Mouse (Mus musculus): ENCODE results near the gene Olfr1393. TPM values are rescaled to one million over a fixed set of nuclear protein-coding genes. Genes with fewer than 3 reads are reported as not detected.
"Not testable (repeated sequence)": the region's sequence is repeated elsewhere in the genome, so short reads cannot be mapped to it uniquely, and the experiment has no call there.

Gene Olfr1393
- polyA plus RNA-seq, 1 experiment, result 0.72 TPM

- TF ChIP-seq CTCF (conservative IDR thresholded peaks at IDR 0.05; ENCODE audit: insufficient read depth, insufficient read length, low read depth, low read length) (no peak), POLR2A (IDR thresholded peaks at IDR 0.05; ENCODE audit: low read depth, low read length) (no peak)
- Histone ChIP-seq H3K4me1 (ENCODE audit: control insufficient read depth, insufficient read depth, low read length) (no peaks in the 10 kb centered on the region), H3K27me3 (replicated peaks; ENCODE audit: control insufficient read depth, insufficient read depth, low read length) (no peaks in the 10 kb centered on the region), H3K36me3 (ENCODE audit: control insufficient read depth, insufficient read depth, low read length) (no peaks in the 10 kb centered on the region), H3K27ac (ENCODE audit: insufficient read depth, low read depth, low read length) (no peak overlapping the region), H3K4me3 (ENCODE audit: insufficient read depth, low read depth, low read length) (no peak overlapping the region)
- DNase-seq, result no peak
- WGBS, result 86% methylated on average over 3 of the region's 3 CpGs
Measured at GRCm38 (mm10) chr11:49292777-49293176, 14.7 kb downstream of the Olfr1393 start.

GRCm38 (mm10) chr11:49304441-49304840 lies 26.3 kb downstream of the Olfr1393 start, which contains the start of gene Olfr10:
Gene Olfr10, plus strand, starts transcription at chr11:49304741.
- Histone ChIP-seq H3K27ac (ENCODE audit: insufficient read depth, low read depth, low read length) (no peak within 1 kb of the TSS), H3K4me3 (ENCODE audit: insufficient read depth, low read depth, low read length) (no peak within 1 kb of the TSS), H3K4me1 (ENCODE audit: control insufficient read depth, insufficient read depth, low read length) (no peaks in the 10 kb centered on the region), H3K27me3 (replicated peaks; ENCODE audit: control insufficient read depth, insufficient read depth, low read length) (no peaks in the 10 kb centered on the region), H3K36me3 (ENCODE audit: control insufficient read depth, insufficient read depth, low read length) (no peaks in the 10 kb centered on the region)
- DNase-seq, result no peak
- no peak for TF ChIP-seq CTCF (conservative IDR thresholded peaks at IDR 0.05; ENCODE audit: insufficient read depth, insufficient read length, low read depth, low read length)
- TF ChIP-seq POLR2A (IDR thresholded peaks at IDR 0.05; ENCODE audit: low read depth, low read length), result no peak

- H3K4me1 ChIP-seq (ENCODE audit: control insufficient read depth, insufficient read depth, low read length); DNase-seq; H3K27ac ChIP-seq (ENCODE audit: insufficient read depth, low read depth, low read length); H3K36me3 ChIP-seq (ENCODE audit: control insufficient read depth, insufficient read depth, low read length); H3K27me3 ChIP-seq (replicated peaks; ENCODE audit: control insufficient read depth, insufficient read depth, low read length); H3K4me3 ChIP-seq (ENCODE audit: insufficient read depth, low read depth, low read length): not testable (repeated sequence)
- 78% methylated on average over 5 of the region's 5 CpGs for WGBS
Measured at GRCm38 (mm10) chr11:49308547-49308946, 30.4 kb downstream of the Olfr1393 start.

- TF ChIP-seq POLR2A (IDR thresholded peaks at IDR 0.05; ENCODE audit: low read depth, low read length) (no peak), CTCF (conservative IDR thresholded peaks at IDR 0.05; ENCODE audit: insufficient read depth, insufficient read length, low read depth, low read length) (no peak)
- 80% methylated on average over 2 of the region's 2 CpGs for WGBS
- Histone ChIP-seq H3K27ac (ENCODE audit: insufficient read depth, low read depth, low read length) (no peak within 1 kb of the TSS), H3K27me3 (replicated peaks; ENCODE audit: control insufficient read depth, insufficient read depth, low read length) (no peaks in the 10 kb centered on the region), H3K4me1 (ENCODE audit: control insufficient read depth, insufficient read depth, low read length) (no peaks in the 10 kb centered on the region), H3K36me3 (ENCODE audit: control insufficient read depth, insufficient read depth, low read length) (no peaks in the 10 kb centered on the region), H3K4me3 (ENCODE audit: insufficient read depth, low read depth, low read length) (no peak within 1 kb of the TSS)
- DNase-seq, result no peak
Measured at GRCm38 (mm10) chr11:49322442-49322841, 44.3 kb downstream of the Olfr1393 start, which contains the start of gene Olfr1391. Gene Olfr1391, plus strand, starts transcription at chr11:49322742.

- WGBS, result 78% methylated on average over 3 of the region's 3 CpGs
- Histone ChIP-seq H3K4me1 (ENCODE audit: control insufficient read depth, insufficient read depth, low read length) (no peaks in the 10 kb centered on the region), H3K27ac (ENCODE audit: insufficient read depth, low read depth, low read length) (no peak overlapping the region)
Measured at GRCm38 (mm10) chr11:49326726-49327125, 48.6 kb downstream of the Olfr1393 start.

GRCm38 (mm10) chr11:49329686-49330085 lies 51.6 kb downstream of the Olfr1393 start:
- no peak overlapping the region for H3K4me3 ChIP-seq (ENCODE audit: insufficient read depth, low read depth, low read length)
- no peak overlapping the region for H3K27ac ChIP-seq (ENCODE audit: insufficient read depth, low read depth, low read length)
- H3K36me3 ChIP-seq (ENCODE audit: control insufficient read depth, insufficient read depth, low read length), result no peaks in the 10 kb centered on the region
- DNase-seq, result no peak
- no peaks in the 10 kb centered on the region for H3K27me3 ChIP-seq (replicated peaks; ENCODE audit: control insufficient read depth, insufficient read depth, low read length)
- WGBS, result 83% methylated on average over 1 of the region's 1 CpGs
- H3K4me1 ChIP-seq (ENCODE audit: control insufficient read depth, insufficient read depth, low read length), result no peaks in the 10 kb centered on the region
- TF ChIP-seq CTCF (conservative IDR thresholded peaks at IDR 0.05; ENCODE audit: insufficient read depth, insufficient read length, low read depth, low read length) (no peak), POLR2A (IDR thresholded peaks at IDR 0.05; ENCODE audit: low read depth, low read length) (no peak)

More at GRCm38 (mm10) chr11:49326726-49327125, 48.6 kb downstream of the Olfr1393 start:
- Histone ChIP-seq H3K36me3 (ENCODE audit: control insufficient read depth, insufficient read depth, low read length) (no peaks in the 10 kb centered on the region), H3K27me3 (replicated peaks; ENCODE audit: control insufficient read depth, insufficient read depth, low read length) (no peaks in the 10 kb centered on the region), H3K4me3 (ENCODE audit: insufficient read depth, low read depth, low read length) (no peak overlapping the region)
- no peak for DNase-seq
- no peak for TF ChIP-seq CTCF (conservative IDR thresholded peaks at IDR 0.05; ENCODE audit: insufficient read depth, insufficient read length, low read depth, low read length)
- TF ChIP-seq POLR2A (IDR thresholded peaks at IDR 0.05; ENCODE audit: low read depth, low read length), result no peak

Other genes with a start within 250 kb of the Olfr1393 start
- gene 9930111J21Rik2, start 227.1 kb upstream of the Olfr1393 start, polyA plus RNA-seq (2012; rRNA removed), result 1.4 and 2.4 TPM in 2 replicates
- 12.1 and 15.1 TPM in 2 replicates for gene Tgtp2, start 214.1 kb upstream of the Olfr1393 start, polyA plus RNA-seq (2012; rRNA removed)
- gene Ifi47, start 201.7 kb upstream of the Olfr1393 start, polyA plus RNA-seq (2012; rRNA removed), result 4.5 and 8.4 TPM in 2 replicates
- gene Olfr1396, start 163.4 kb upstream of the Olfr1393 start, polyA plus RNA-seq (2012; rRNA removed), result 2.7 and 4.1 TPM in 2 replicates
- gene Olfr1395, start 136.0 kb upstream of the Olfr1393 start, polyA plus RNA-seq (2012; rRNA removed), result not detected in 2 replicates
- 0.02 TPM in 1 of 2 replicates, not detected in the other for gene Olfr1394, start 123.9 kb upstream of the Olfr1393 start, polyA plus RNA-seq (2012; rRNA removed)
- 6.4 and 7.5 TPM in 2 replicates for gene Btnl9, start 91.1 kb upstream of the Olfr1393 start, polyA plus RNA-seq (2012; rRNA removed)
- 2.0 and 2.6 TPM in 2 replicates for gene Zfp62, start 75.0 kb upstream of the Olfr1393 start, polyA plus RNA-seq (2012; rRNA removed)
- gene Mgat1, start 34.1 kb upstream of the Olfr1393 start, polyA plus RNA-seq (2012; rRNA removed), result 157 and 198 TPM in 2 replicates
- gene Olfr1392, start 7.0 kb downstream of the Olfr1393 start, polyA plus RNA-seq (2012; rRNA removed), result 0.46 and 0.47 TPM in 2 replicates
- not detected in 2 replicates for gene Olfr10, start 26.4 kb downstream of the Olfr1393 start, polyA plus RNA-seq (2012; rRNA removed)
- gene Olfr1391, start 44.4 kb downstream of the Olfr1393 start, polyA plus RNA-seq (2012; rRNA removed), result not detected in 2 replicates
- gene Olfr1390, start 56.9 kb downstream of the Olfr1393 start, polyA plus RNA-seq (2012; rRNA removed), result not detected in 2 replicates
- not detected in 2 replicates for gene Olfr1389, start 144.8 kb downstream of the Olfr1393 start, polyA plus RNA-seq (2012; rRNA removed)
- gene Olfr1388, start 158.3 kb downstream of the Olfr1393 start, polyA plus RNA-seq (2012; rRNA removed), result 0.02 and 0.04 TPM in 2 replicates
- gene Olfr1387, start 177.0 kb downstream of the Olfr1393 start, polyA plus RNA-seq (2012; rRNA removed), result not detected in 2 replicates
- not detected in 2 replicates for gene Olfr1386, start 186.7 kb downstream of the Olfr1393 start, polyA plus RNA-seq (2012; rRNA removed)
- gene Olfr1385, start 210.8 kb downstream of the Olfr1393 start, polyA plus RNA-seq (2012; rRNA removed), result not detected in 2 replicates
- gene Olfr1384, start 228.4 kb downstream of the Olfr1393 start, polyA plus RNA-seq (2012; rRNA removed), result not detected in 2 replicates
- not detected in 2 replicates for gene Olfr1383, start 241.3 kb downstream of the Olfr1393 start, polyA plus RNA-seq (2012; rRNA removed)
- not detected in 2 replicates for gene Olfr1382, start 249.9 kb downstream of the Olfr1393 start, polyA plus RNA-seq (2012; rRNA removed)

Data from kidney, adult 2 months (tissue).